In genomic region chr9:107428451-107429186, GRCm38 (mm10) we compare ENCODE assay signal across 18 mouse cellular contexts. TPM values are rescaled to one million over a fixed set of nuclear protein-coding genes. Genes with fewer than 3 reads are reported as not detected.
DNase-seq lines count a peak whose midpoint lies in the region; ATAC-seq lines count a peak whose summit lies in the region.
"Had no signal": no experiment of that assay in that cellular context is flagged by ENCODE, and none has a peak within 500 bp of the region (broad histone marks: within the 10 kb centered on the region; RNA-seq: fewer than 3 reads in every experiment).

No protein-coding gene starts in this region.

- H3K36me3 ChIP-seq in embryonic facial prominence, embryonic 11.5 days (replicated peaks; ENCODE audit: control insufficient read depth, insufficient read depth, low read depth, low read length), result no peaks in the 10 kb centered on the region
- no peaks in the 10 kb centered on the region for H3K36me3 ChIP-seq in embryonic facial prominence, embryonic 10.5 days (replicated peaks)
- no peaks in the 10 kb centered on the region for H3K36me3 ChIP-seq in forebrain, embryonic 10.5 days (replicated peaks)
- no peaks in the 10 kb centered on the region for H3K36me3 ChIP-seq in hindbrain, embryonic 14.5 days (replicated peaks; ENCODE audit: control insufficient read depth, insufficient read depth)
- no peaks in the 10 kb centered on the region for H3K36me3 ChIP-seq in intestine, embryonic 16.5 days (ENCODE audit: control insufficient read depth, insufficient read depth, low read length)
- H3K36me3 ChIP-seq: embryonic facial prominence, embryonic 15.5 days; G1E; heart, embryonic 15.5 days; kidney, embryonic 15.5 days; liver, embryonic 12.5 days had no signal

- H3K27ac ChIP-seq in embryonic facial prominence, embryonic 11.5 days (replicated peaks; ENCODE audit: low read depth, low read length), result no peak overlapping the region
- H3K27ac ChIP-seq in embryonic facial prominence, embryonic 10.5 days (replicated peaks), result no peak overlapping the region; the same call in 1 of the 2 replicates
- peak overlapping the region; percentile 65; the same call in 1 of the 2 replicates for H3K27ac ChIP-seq in forebrain, embryonic 10.5 days
- peak overlapping the region; percentile 29; the same call in 1 of the 2 replicates for H3K27ac ChIP-seq in hindbrain, embryonic 14.5 days
- no peak overlapping the region for H3K27ac ChIP-seq in intestine, embryonic 16.5 days (ENCODE audit: low read length)
- H3K27ac ChIP-seq: embryonic facial prominence, embryonic 15.5 days; heart, embryonic 15.5 days; kidney, embryonic 15.5 days; layer of hippocampus, adult 2 months; liver, embryonic 12.5 days had no signal

- H3K9ac ChIP-seq in embryonic facial prominence, embryonic 11.5 days (replicated peaks; ENCODE audit: low read length), result no peak overlapping the region
- H3K9ac ChIP-seq in hindbrain, embryonic 14.5 days, result peak overlapping the region; percentile 6; the same call in 1 of the 2 replicates
- no peak overlapping the region for H3K9ac ChIP-seq in intestine, embryonic 16.5 days (ENCODE audit: low read depth, low read length)
- H3K9ac ChIP-seq: embryonic facial prominence, embryonic 15.5 days; heart, embryonic 15.5 days; kidney, embryonic 15.5 days; liver, embryonic 12.5 days had no signal

- no peak for DNase-seq in embryonic facial prominence, embryonic 11.5 days (ENCODE audit: low spot score)
- no peak for DNase-seq in embryonic facial prominence, embryonic 10.5 days (ENCODE audit: low spot score)
- peak; percentile 47 for DNase-seq in adrenal gland, postnatal 10 days
- no peak for DNase-seq in forebrain, embryonic 10.5 days (ENCODE audit: extremely low spot score, low spot score)
- DNase-seq in hindbrain, embryonic 14.5 days (ENCODE audit: low spot score), result no peak
- no peak for DNase-seq in adipocyte (ENCODE audit: low spot score)
- DNase-seq in embryo, embryonic 10.5 days (ENCODE audit: low spot score), result no peak
- DNase-seq: right cerebral cortex, adult 18-20 months; spleen, adult 18-20 months had no signal

- ATAC-seq in embryonic facial prominence, embryonic 11.5 days (replicated peaks; ENCODE audit: insufficient number of reproducible peaks, low FRiP score, low TSS enrichment, low read depth), result peak; percentile 48; the same call in 1 of the 2 replicates
- ATAC-seq in hindbrain, embryonic 14.5 days (ENCODE audit: low FRiP score), result no peak
- no peak for ATAC-seq in intestine, embryonic 16.5 days
- ATAC-seq: liver, embryonic 12.5 days; lung, postnatal 0 days had no signal

- no peak overlapping the region for H3K4me3 ChIP-seq in embryonic facial prominence, embryonic 11.5 days (ENCODE audit: low read depth, low read length)
- no peak overlapping the region for H3K4me3 ChIP-seq in embryonic facial prominence, embryonic 10.5 days
- no peak overlapping the region for H3K4me3 ChIP-seq in forebrain, embryonic 10.5 days
- no peak overlapping the region for H3K4me3 ChIP-seq in hindbrain, embryonic 14.5 days (replicated peaks; ENCODE audit: low read length)
- H3K4me3 ChIP-seq in intestine, embryonic 16.5 days (ENCODE audit: low read length), result no peak overlapping the region
- H3K4me3 ChIP-seq: embryonic facial prominence, embryonic 15.5 days; heart, embryonic 15.5 days; kidney, embryonic 15.5 days; layer of hippocampus, adult 2 months; liver, embryonic 12.5 days; megakaryocyte, embryonic 14.5 days had no signal

- H3K4me1 ChIP-seq in embryonic facial prominence, embryonic 11.5 days (ENCODE audit: control insufficient read depth, insufficient read depth, low read length), result no peaks in the 10 kb centered on the region
- H3K4me1 ChIP-seq in embryonic facial prominence, embryonic 10.5 days, result peaks cover 50% of the 10 kb centered on the region
- H3K4me1 ChIP-seq in forebrain, embryonic 10.5 days, result peaks cover 76% of the 10 kb centered on the region
- peaks cover 82% of the 10 kb centered on the region for H3K4me1 ChIP-seq in hindbrain, embryonic 14.5 days (replicated peaks; ENCODE audit: control insufficient read depth, insufficient read depth, low read length)
- no peaks in the 10 kb centered on the region for H3K4me1 ChIP-seq in intestine, embryonic 16.5 days (ENCODE audit: control insufficient read depth, insufficient read depth, low read length)
- H3K4me1 ChIP-seq: liver, embryonic 12.5 days; megakaryocyte, embryonic 14.5 days had no signal

- H3K27me3 ChIP-seq in embryonic facial prominence, embryonic 11.5 days (ENCODE audit: control insufficient read depth, insufficient read depth, low read length), result no peaks in the 10 kb centered on the region
- peaks cover 32% of the 10 kb centered on the region for H3K27me3 ChIP-seq in embryonic facial prominence, embryonic 10.5 days (replicated peaks; ENCODE audit: low read depth, poor library complexity, severe bottlenecking)
- peaks cover 26% of the 10 kb centered on the region for H3K27me3 ChIP-seq in forebrain, embryonic 10.5 days (ENCODE audit: poor library complexity, severe bottlenecking)
- no peaks in the 10 kb centered on the region for H3K27me3 ChIP-seq in hindbrain, embryonic 14.5 days (ENCODE audit: control insufficient read depth, insufficient read depth, low read length)
- H3K27me3 ChIP-seq in intestine, embryonic 16.5 days (replicated peaks; ENCODE audit: control insufficient read depth, insufficient read depth, low read length), result peaks cover 3% of the 10 kb centered on the region; the same call in 1 of the 2 replicates

- 58% methylated on average over 5 of the region's 5 CpGs for WGBS in embryonic facial prominence, embryonic 11.5 days
- 54% methylated on average over 5 of the region's 5 CpGs for WGBS in embryonic facial prominence, embryonic 10.5 days
- 67% methylated on average over 5 of the region's 5 CpGs for WGBS in forebrain, embryonic 10.5 days
- 50% methylated on average over 5 of the region's 5 CpGs for whole genome bisulfite sequencing in hindbrain, embryonic 14.5 days
- 38% methylated on average over 5 of the region's 5 CpGs for WGBS in intestine, embryonic 16.5 days

- no peaks in the 10 kb centered on the region for H3K9me3 ChIP-seq in embryonic facial prominence, embryonic 11.5 days (replicated peaks; ENCODE audit: control insufficient read depth, low read length)
- H3K9me3 ChIP-seq in embryonic facial prominence, embryonic 10.5 days, result no peaks in the 10 kb centered on the region
- H3K9me3 ChIP-seq in forebrain, embryonic 10.5 days, result no peaks in the 10 kb centered on the region
- H3K9me3 ChIP-seq in hindbrain, embryonic 14.5 days (ENCODE audit: control insufficient read depth, low read length), result no peaks in the 10 kb centered on the region
- H3K9me3 ChIP-seq in intestine, embryonic 16.5 days (ENCODE audit: control insufficient read depth, low read length), result no peaks in the 10 kb centered on the region
- H3K9me3 ChIP-seq: embryonic facial prominence, embryonic 15.5 days; G1E; heart, embryonic 15.5 days; kidney, embryonic 15.5 days; liver, embryonic 12.5 days; megakaryocyte, embryonic 14.5 days had no signal

- H3K4me2 ChIP-seq in embryonic facial prominence, embryonic 11.5 days (ENCODE audit: low read depth, low read length), result no peak overlapping the region
- no peak overlapping the region for H3K4me2 ChIP-seq in hindbrain, embryonic 14.5 days (replicated peaks)
- H3K4me2 ChIP-seq in intestine, embryonic 16.5 days (ENCODE audit: low read depth, low read length), result no peak overlapping the region
- H3K4me2 ChIP-seq: embryonic facial prominence, embryonic 15.5 days; heart, embryonic 15.5 days; kidney, embryonic 15.5 days; liver, embryonic 12.5 days had no signal

RNA-seq across cellular contexts. Expression of gene Cacna2d2, which starts 29.2 kb away (rescaled TPM):
- 0.59 and 0.63 TPM in 2 replicates for polyA plus RNA-seq in embryonic facial prominence, embryonic 11.5 days (2014; fragmentation: Nextera tagmentation; extraction: Ambion mirVana)
- 0.45 and 0.50 TPM in 2 replicates for polyA plus RNA-seq in embryonic facial prominence, embryonic 10.5 days (2016; fragmentation: Nextera tagmentation; extraction: Ambion mirVana)
- 1 to 10 TPM; 4.1 to 4.7 TPM for total RNA-seq in adrenal gland, postnatal 10 days (2021)
- 1.0 and 1.2 TPM in 2 replicates for polyA plus RNA-seq in forebrain, embryonic 10.5 days (2016; fragmentation: Nextera tagmentation; extraction: Ambion mirVana)
- 6.8 and 7.7 TPM in 2 replicates for polyA plus RNA-seq in hindbrain, embryonic 14.5 days (2014; fragmentation: Nextera tagmentation; extraction: Ambion mirVana)
- polyA plus RNA-seq in intestine, embryonic 16.5 days (2015; fragmentation: Nextera tagmentation; extraction: Ambion mirVana), result 0.50 and 0.77 TPM in 2 replicates

Comparison
In these comparisons a context has a peak if more than half of its experiments do, and no peak if none do; other contexts are left out.
1. H3K27ac ChIP-seq: peak in forebrain, embryonic 10.5 days (single experiment) and hindbrain, embryonic 14.5 days (single experiment); none in embryonic facial prominence, embryonic 11.5 days (single experiment), embryonic facial prominence, embryonic 10.5 days (single experiment) and intestine, embryonic 16.5 days (single experiment).